Mouse (Mus musculus): ENCODE measurements around the gene St6gal2.

St6gal2 gene

GRCm38 (mm10) chr17:55445250-55446184, at the start of gene St6gal2:
Gene St6gal2, plus strand, starts transcription at chr17:55445382.
- DNase-seq (ENCODE audit: low read depth): no peak

GRCm38 (mm10) chr17:55406043-55406442, 39.1 kb upstream of the St6gal2 start:
- no peak for DNase-seq (ENCODE audit: low read depth)

- DNase-seq (ENCODE audit: low read depth): no peak
Observed at GRCm38 (mm10) chr17:55416519-55416918, 28.7 kb upstream of the St6gal2 start.

GRCm38 (mm10) chr17:55446185-55446527, 974 bp downstream of the St6gal2 start:
- DNase-seq (ENCODE audit: low read depth): no peak

- DNase-seq (ENCODE audit: low read depth): no peak
Observed at GRCm38 (mm10) chr17:55446698-55447097, 1.5 kb downstream of the St6gal2 start.

GRCm38 (mm10) chr17:55450943-55451342, 5.8 kb downstream of the St6gal2 start:
- DNase-seq (ENCODE audit: low read depth): no peak

GRCm38 (mm10) chr17:55454487-55454886, 9.3 kb downstream of the St6gal2 start:
- no peak for DNase-seq (ENCODE audit: low read depth)

GRCm38 (mm10) chr17:55460187-55460586, 15.0 kb downstream of the St6gal2 start:
- DNase-seq (ENCODE audit: low read depth): no peak

- no peak for DNase-seq (ENCODE audit: low read depth)
Observed at GRCm38 (mm10) chr17:55467579-55467978, 22.4 kb downstream of the St6gal2 start.

GRCm38 (mm10) chr17:55468963-55469362, 23.8 kb downstream of the St6gal2 start:
- DNase-seq (ENCODE audit: low read depth): no peak

- no peak for DNase-seq (ENCODE audit: low read depth)
Observed at GRCm38 (mm10) chr17:55475974-55476373, 30.8 kb downstream of the St6gal2 start.

GRCm38 (mm10) chr17:55477361-55477760, 32.2 kb downstream of the St6gal2 start:
- no peak for DNase-seq (ENCODE audit: low read depth)

- no peak for DNase-seq (ENCODE audit: low read depth)
Observed at GRCm38 (mm10) chr17:55479367-55479766, 34.2 kb downstream of the St6gal2 start.

GRCm38 (mm10) chr17:55484108-55484870, 39.1 kb downstream of the St6gal2 start:
- no peak for DNase-seq (ENCODE audit: low read depth)

- no peak for DNase-seq (ENCODE audit: low read depth)
Observed at GRCm38 (mm10) chr17:55531872-55532271, 86.7 kb downstream of the St6gal2 start.

GRCm38 (mm10) chr17:55548476-55548875, 103.3 kb downstream of the St6gal2 start:
- no peak for DNase-seq (ENCODE audit: low read depth)

GRCm38 (mm10) chr17:55561774-55562173, 116.6 kb downstream of the St6gal2 start:
- no peak for DNase-seq (ENCODE audit: low read depth)

Measured in c-Kit-positive CD71-positive TER-119-negative erythroid progenitor cells, embryonic 14.5 days (primary cell).